Mouse (Mus musculus): ENCODE results near the gene Olfr1163. TPM values are rescaled to one million over a fixed set of nuclear protein-coding genes. Genes with fewer than 3 reads are reported as not detected.
"Not testable (repeated sequence)": the region's sequence is repeated elsewhere in the genome, so short reads cannot be mapped to it uniquely, and the experiment has no call there.

The Olfr1163 gene
- not detected in 2 replicates for total RNA-seq (2014; rRNA removed)
- not detected in 2 replicates for polyA plus RNA-seq (2015; fragmentation: Nextera tagmentation; extraction: Ambion mirVana)

GRCm38 (mm10) chr2:88071730-88072129, at the start of gene Olfr1163:
Gene Olfr1163, minus strand, starts transcription at chr2:88071830.
- no peak within 1 kb of the TSS for H3K4me2 ChIP-seq (ENCODE audit: low read depth, low read length)
- TF ChIP-seq CTCF (IDR thresholded peaks at IDR 0.05; ENCODE audit: low read depth), result no peak

GRCm38 (mm10) chr2:88093866-88094265, 22.2 kb upstream of the Olfr1163 start, which contains the start of gene Olfr1164:
Gene Olfr1164, minus strand, starts transcription at chr2:88093966.
- DNase-seq (ENCODE audit: low spot score), result no peak
- Histone ChIP-seq H3K27ac (no peak within 1 kb of the TSS), H3K9ac (replicated peaks; ENCODE audit: low read length) (no peak within 1 kb of the TSS), H3K9me3 (ENCODE audit: low read length) (no peaks in the 10 kb centered on the region), H3K27me3 (ENCODE audit: insufficient read depth, low read length) (no peaks in the 10 kb centered on the region), H3K4me2 (ENCODE audit: low read depth, low read length) (no peak within 1 kb of the TSS), H3K36me3 (ENCODE audit: insufficient read depth, low read length) (no peaks in the 10 kb centered on the region), H3K4me1 (ENCODE audit: insufficient read depth, low read length) (no peaks in the 10 kb centered on the region), H3K4me3 (ENCODE audit: low read length) (no peak within 1 kb of the TSS)
- no peak for ATAC-seq
- no peak for TF ChIP-seq CTCF (IDR thresholded peaks at IDR 0.05; ENCODE audit: low read depth)
- 82% methylated on average over 4 of the region's 4 CpGs for WGBS

More at GRCm38 (mm10) chr2:88071730-88072129, at the start of gene Olfr1163:
- H3K4me1 ChIP-seq (ENCODE audit: insufficient read depth, low read length), result no peaks in the 10 kb centered on the region
- ATAC-seq, result no peak
- no peaks in the 10 kb centered on the region for H3K9me3 ChIP-seq (ENCODE audit: low read length)
- H3K27ac ChIP-seq, result no peak within 1 kb of the TSS
- H3K36me3 ChIP-seq (ENCODE audit: insufficient read depth, low read length), result no peaks in the 10 kb centered on the region
- no peak for DNase-seq (ENCODE audit: low spot score)
- no peak within 1 kb of the TSS for H3K4me3 ChIP-seq (ENCODE audit: low read length)
- H3K9ac ChIP-seq (replicated peaks; ENCODE audit: low read length), result no peak within 1 kb of the TSS
- no peaks in the 10 kb centered on the region for H3K27me3 ChIP-seq (ENCODE audit: insufficient read depth, low read length)

- Histone ChIP-seq H3K36me3 (ENCODE audit: insufficient read depth, low read length) (no peaks in the 10 kb centered on the region), H3K9me3 (ENCODE audit: low read length) (0 out of 2 replicates have a peak, but pooled peaks cover 2% of the 10 kb centered on the region), H3K27me3 (ENCODE audit: insufficient read depth, low read length) (no peaks in the 10 kb centered on the region), H3K27ac (no peak overlapping the region), H3K4me2 (ENCODE audit: low read depth, low read length) (no peak overlapping the region), H3K4me3 (ENCODE audit: low read length) (no peak overlapping the region), H3K9ac (replicated peaks; ENCODE audit: low read length) (no peak overlapping the region), H3K4me1 (ENCODE audit: insufficient read depth, low read length) (no peaks in the 10 kb centered on the region)
- ATAC-seq (no peak), DNase-seq (ENCODE audit: low spot score) (no peak)
- no peak for TF ChIP-seq CTCF (IDR thresholded peaks at IDR 0.05; ENCODE audit: low read depth)
- WGBS, result 87% methylated on average over 2 of the region's 2 CpGs
Observed at GRCm38 (mm10) chr2:88063587-88063986, 8.0 kb downstream of the Olfr1163 start.

GRCm38 (mm10) chr2:88051029-88051428, 20.6 kb downstream of the Olfr1163 start, which contains the start of gene Olfr1162:
Gene Olfr1162, minus strand, starts transcription at chr2:88051129.
- ATAC-seq, result no peak
- no peaks in the 10 kb centered on the region for H3K36me3 ChIP-seq (ENCODE audit: insufficient read depth, low read length)
- no peak for TF ChIP-seq CTCF (IDR thresholded peaks at IDR 0.05; ENCODE audit: low read depth)
- H3K4me2 ChIP-seq (ENCODE audit: low read depth, low read length), result no peak within 1 kb of the TSS
- no peak within 1 kb of the TSS for H3K27ac ChIP-seq
- H3K9ac ChIP-seq (replicated peaks; ENCODE audit: low read length), result no peak within 1 kb of the TSS
- DNase-seq (ENCODE audit: low spot score), result no peak
- no peaks in the 10 kb centered on the region for H3K27me3 ChIP-seq (ENCODE audit: insufficient read depth, low read length)
- H3K9me3 ChIP-seq (ENCODE audit: low read length), result no peaks in the 10 kb centered on the region
- H3K4me3 ChIP-seq (ENCODE audit: low read length), result no peak within 1 kb of the TSS
- H3K4me1 ChIP-seq (ENCODE audit: insufficient read depth, low read length), result no peaks in the 10 kb centered on the region
- 85% methylated on average over 1 of the region's 1 CpGs for WGBS

- Histone ChIP-seq H3K9ac (replicated peaks; ENCODE audit: low read length) (no peak within 1 kb of the TSS), H3K9me3 (ENCODE audit: low read length) (no peaks in the 10 kb centered on the region), H3K4me1 (ENCODE audit: insufficient read depth, low read length) (no peaks in the 10 kb centered on the region), H3K4me3 (ENCODE audit: low read length) (no peak within 1 kb of the TSS), H3K27me3 (ENCODE audit: insufficient read depth, low read length) (no peaks in the 10 kb centered on the region), H3K27ac (no peak within 1 kb of the TSS), H3K36me3 (ENCODE audit: insufficient read depth, low read length) (no peaks in the 10 kb centered on the region), H3K4me2 (ENCODE audit: low read depth, low read length) (no peak within 1 kb of the TSS)
- no peak for TF ChIP-seq CTCF (IDR thresholded peaks at IDR 0.05; ENCODE audit: low read depth)
- DNase-seq (ENCODE audit: low spot score) (no peak), ATAC-seq (no peak)
Observed at GRCm38 (mm10) chr2:88037599-88037998, 34.0 kb downstream of the Olfr1163 start, which contains the start of gene Olfr73. Gene Olfr73, minus strand, starts transcription at chr2:88037699.

GRCm38 (mm10) chr2:88022474-88022873, 49.2 kb downstream of the Olfr1163 start, which contains the start of gene Olfr1161:
Gene Olfr1161, plus strand, starts transcription at chr2:88022774.
- not testable (repeated sequence) for H3K9ac ChIP-seq (replicated peaks; ENCODE audit: low read length); H3K4me1 ChIP-seq (ENCODE audit: insufficient read depth, low read length); H3K36me3 ChIP-seq (ENCODE audit: insufficient read depth, low read length); H3K4me3 ChIP-seq (ENCODE audit: low read length); H3K9me3 ChIP-seq (ENCODE audit: low read length); H3K27ac ChIP-seq; DNase-seq (ENCODE audit: low spot score); ATAC-seq; H3K4me2 ChIP-seq (ENCODE audit: low read depth, low read length); H3K27me3 ChIP-seq (ENCODE audit: insufficient read depth, low read length)
- WGBS, result 84% methylated on average over 1 of the region's 1 CpGs

Other genes starting within 250 kb of the Olfr1163 start
- not detected in 2 replicates for gene Olfr1148, start 241.3 kb downstream of the Olfr1163 start, total RNA-seq (2014; rRNA removed)
- not detected in 2 replicates for gene Olfr1148, start 241.3 kb downstream of the Olfr1163 start, polyA plus RNA-seq (2015; fragmentation: Nextera tagmentation; extraction: Ambion mirVana)
- not detected in 2 replicates for gene Olfr1150-ps1, start 227.8 kb downstream of the Olfr1163 start, total RNA-seq (2014; rRNA removed)
- gene Olfr1150-ps1, start 227.8 kb downstream of the Olfr1163 start, polyA plus RNA-seq (2015; fragmentation: Nextera tagmentation; extraction: Ambion mirVana), result not detected in 2 replicates
- not detected in 2 replicates for gene Olfr1151, start 216.0 kb downstream of the Olfr1163 start, total RNA-seq (2014; rRNA removed)
- not detected in 2 replicates for gene Olfr1151, start 216.0 kb downstream of the Olfr1163 start, polyA plus RNA-seq (2015; fragmentation: Nextera tagmentation; extraction: Ambion mirVana)
- gene Olfr1152, start 205.3 kb downstream of the Olfr1163 start, total RNA-seq (2014; rRNA removed), result not detected in 2 replicates
- gene Olfr1152, start 205.3 kb downstream of the Olfr1163 start, polyA plus RNA-seq (2015; fragmentation: Nextera tagmentation; extraction: Ambion mirVana), result not detected in 2 replicates
- gene Olfr1153, start 176.9 kb downstream of the Olfr1163 start, total RNA-seq (2014; rRNA removed), result not detected in 2 replicates
- gene Olfr1153, start 176.9 kb downstream of the Olfr1163 start, polyA plus RNA-seq (2015; fragmentation: Nextera tagmentation; extraction: Ambion mirVana), result not detected in 2 replicates
- not detected in 2 replicates for gene Olfr1154, start 166.7 kb downstream of the Olfr1163 start, total RNA-seq (2014; rRNA removed)
- not detected in 2 replicates for gene Olfr1154, start 166.7 kb downstream of the Olfr1163 start, polyA plus RNA-seq (2015; fragmentation: Nextera tagmentation; extraction: Ambion mirVana)
- not detected in 2 replicates for gene Olfr1155, start 126.7 kb downstream of the Olfr1163 start, total RNA-seq (2014; rRNA removed)
- not detected in 2 replicates for gene Olfr1155, start 126.7 kb downstream of the Olfr1163 start, polyA plus RNA-seq (2015; fragmentation: Nextera tagmentation; extraction: Ambion mirVana)
- gene Olfr1156, start 118.7 kb downstream of the Olfr1163 start, total RNA-seq (2014; rRNA removed), result not detected in 2 replicates
- gene Olfr1156, start 118.7 kb downstream of the Olfr1163 start, polyA plus RNA-seq (2015; fragmentation: Nextera tagmentation; extraction: Ambion mirVana), result not detected in 2 replicates
- not detected in 2 replicates for gene Olfr1157, start 103.5 kb downstream of the Olfr1163 start, total RNA-seq (2014; rRNA removed)
- not detected in 2 replicates for gene Olfr1157, start 103.5 kb downstream of the Olfr1163 start, polyA plus RNA-seq (2015; fragmentation: Nextera tagmentation; extraction: Ambion mirVana)
- gene Olfr74, start 97.2 kb downstream of the Olfr1163 start, total RNA-seq (2014; rRNA removed), result not detected in 2 replicates
- not detected in 2 replicates for gene Olfr74, start 97.2 kb downstream of the Olfr1163 start, polyA plus RNA-seq (2015; fragmentation: Nextera tagmentation; extraction: Ambion mirVana)
- not detected in 2 replicates for gene Olfr1158, start 81.7 kb downstream of the Olfr1163 start, total RNA-seq (2014; rRNA removed)
- not detected in 2 replicates for gene Olfr1158, start 81.7 kb downstream of the Olfr1163 start, polyA plus RNA-seq (2015; fragmentation: Nextera tagmentation; extraction: Ambion mirVana)
- not detected in 2 replicates for gene Olfr1160, start 63.6 kb downstream of the Olfr1163 start, total RNA-seq (2014; rRNA removed)
- gene Olfr1160, start 63.6 kb downstream of the Olfr1163 start, polyA plus RNA-seq (2015; fragmentation: Nextera tagmentation; extraction: Ambion mirVana), result not detected in 2 replicates
- not detected in 2 replicates for gene Olfr1161, start 49.1 kb downstream of the Olfr1163 start, total RNA-seq (2014; rRNA removed)
- gene Olfr1161, start 49.1 kb downstream of the Olfr1163 start, polyA plus RNA-seq (2015; fragmentation: Nextera tagmentation; extraction: Ambion mirVana), result not detected in 2 replicates
- gene Olfr73, start 34.1 kb downstream of the Olfr1163 start, total RNA-seq (2014; rRNA removed), result not detected in 2 replicates
- gene Olfr73, start 34.1 kb downstream of the Olfr1163 start, polyA plus RNA-seq (2015; fragmentation: Nextera tagmentation; extraction: Ambion mirVana), result not detected in 2 replicates
- gene Olfr1162, start 20.7 kb downstream of the Olfr1163 start, total RNA-seq (2014; rRNA removed), result not detected in 2 replicates
- gene Olfr1162, start 20.7 kb downstream of the Olfr1163 start, polyA plus RNA-seq (2015; fragmentation: Nextera tagmentation; extraction: Ambion mirVana), result not detected in 2 replicates
- not detected in 2 replicates for gene Olfr1164, start 22.1 kb upstream of the Olfr1163 start, total RNA-seq (2014; rRNA removed)
- not detected in 2 replicates for gene Olfr1164, start 22.1 kb upstream of the Olfr1163 start, polyA plus RNA-seq (2015; fragmentation: Nextera tagmentation; extraction: Ambion mirVana)
- not detected in 2 replicates for gene Olfr1166, start 56.4 kb upstream of the Olfr1163 start, total RNA-seq (2014; rRNA removed)
- gene Olfr1166, start 56.4 kb upstream of the Olfr1163 start, polyA plus RNA-seq (2015; fragmentation: Nextera tagmentation; extraction: Ambion mirVana), result not detected in 2 replicates
- not detected in 2 replicates for gene Olfr1167, start 83.4 kb upstream of the Olfr1163 start, total RNA-seq (2014; rRNA removed)
- not detected in 2 replicates for gene Olfr1167, start 83.4 kb upstream of the Olfr1163 start, polyA plus RNA-seq (2015; fragmentation: Nextera tagmentation; extraction: Ambion mirVana)
- not detected in 2 replicates for gene Olfr1168, start 110.0 kb upstream of the Olfr1163 start, total RNA-seq (2014; rRNA removed)
- gene Olfr1168, start 110.0 kb upstream of the Olfr1163 start, polyA plus RNA-seq (2015; fragmentation: Nextera tagmentation; extraction: Ambion mirVana), result not detected in 2 replicates
- not detected in 2 replicates for gene Olfr1170, start 156.5 kb upstream of the Olfr1163 start, total RNA-seq (2014; rRNA removed)
- not detected in 2 replicates for gene Olfr1170, start 156.5 kb upstream of the Olfr1163 start, polyA plus RNA-seq (2015; fragmentation: Nextera tagmentation; extraction: Ambion mirVana)
- not detected in 2 replicates for gene Olfr1173, start 208.0 kb upstream of the Olfr1163 start, total RNA-seq (2014; rRNA removed)
- not detected in 2 replicates for gene Olfr1173, start 208.0 kb upstream of the Olfr1163 start, polyA plus RNA-seq (2015; fragmentation: Nextera tagmentation; extraction: Ambion mirVana)
- not detected in 2 replicates for gene Olfr1174-ps, start 243.3 kb upstream of the Olfr1163 start, total RNA-seq (2014; rRNA removed)
- not detected in 2 replicates for gene Olfr1174-ps, start 243.3 kb upstream of the Olfr1163 start, polyA plus RNA-seq (2015; fragmentation: Nextera tagmentation; extraction: Ambion mirVana)